Mouse (Mus musculus): ENCODE results near the gene Ifitm2. TPM values are rescaled to one million over a fixed set of nuclear protein-coding genes. Genes with fewer than 3 reads are reported as not detected.

Gene Ifitm2
- polyA plus RNA-seq, 1 experiment from 2014 or later: 446 TPM

DNA sequence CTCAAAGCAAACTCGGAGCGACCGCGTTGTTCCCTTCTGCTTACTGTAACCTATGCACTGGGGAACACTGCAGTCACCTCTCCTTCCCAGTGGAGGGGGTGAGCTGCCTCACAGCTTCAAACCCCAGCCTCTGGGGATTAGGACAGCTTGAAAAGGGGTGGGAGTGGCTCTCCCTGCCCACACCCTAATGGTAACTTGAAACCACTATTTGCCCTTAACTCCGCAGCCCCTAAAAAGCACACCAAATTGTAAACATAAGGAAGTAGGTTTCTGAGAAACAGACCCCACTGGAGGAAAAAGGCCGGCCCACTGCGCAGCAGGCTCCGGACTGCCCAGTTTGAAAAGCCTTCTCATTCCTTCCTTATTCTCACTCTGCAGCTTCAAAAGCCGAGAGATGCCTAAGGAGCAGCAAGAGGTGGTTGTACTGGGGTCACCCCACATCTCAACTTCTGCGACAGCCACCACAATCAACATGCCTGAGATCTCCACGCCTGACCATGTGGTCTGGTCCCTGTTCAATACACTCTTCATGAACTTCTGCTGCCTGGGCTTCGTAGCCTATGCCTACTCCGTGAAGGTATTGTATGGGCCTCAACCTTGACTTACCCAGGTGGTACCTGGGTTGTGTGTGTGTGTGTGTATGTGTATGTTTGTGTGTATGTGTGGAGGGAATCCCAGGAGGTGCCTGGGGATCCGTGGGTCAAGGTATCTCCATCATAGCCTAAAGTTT lies 12.2 kb upstream of the Ifitm2 start:
- Histone ChIP-seq H3K27me3 (replicated peaks) (peaks cover 52% of the 10 kb centered on the region), H3K36me3 (no peaks in the 10 kb centered on the region), H3K27ac (ENCODE audit: poor library complexity, severe bottlenecking) (no peak overlapping the region), H3K9me3 (replicated peaks) (no peaks in the 10 kb centered on the region), H3K4me1 (replicated peaks) (peaks cover 16% of the 10 kb centered on the region), H3K4me3 (no peak overlapping the region), H3K4me2 (no peak overlapping the region), H3K9ac (no peak overlapping the region)
- no peak for ATAC-seq (ENCODE audit: insufficient number of reproducible peaks, low FRiP score)
- WGBS: 12% methylated on average over 14 of the region's 14 CpGs

DNA sequence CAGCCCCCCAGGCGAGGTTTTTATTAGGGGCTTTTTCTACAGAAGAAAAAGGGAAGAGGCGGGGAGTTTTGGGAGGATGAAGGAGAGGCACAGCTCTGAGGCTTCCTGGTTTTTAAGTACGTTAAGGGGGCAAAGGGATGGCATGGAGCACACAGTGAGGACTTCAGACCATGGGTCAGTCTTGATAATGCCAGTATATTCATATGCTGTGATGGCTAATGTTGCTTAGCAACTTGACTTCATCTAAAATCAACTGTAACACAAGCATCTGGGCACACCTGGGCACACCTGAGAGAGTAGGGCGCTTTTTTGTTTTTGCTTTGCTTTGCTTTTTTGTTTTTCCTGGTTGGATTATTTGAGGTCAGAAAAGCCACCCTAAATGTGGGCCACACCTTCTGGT lies 11.1 kb upstream of the Ifitm2 start, which contains the start of gene Ifitm1:
Gene Ifitm1, plus strand, starts transcription at position 301 of the 400 bp plus-strand sequence.
- Histone ChIP-seq H3K4me1 (replicated peaks) (peaks cover 16% of the 10 kb centered on the region), H3K9ac (no peak within 1 kb of the TSS), H3K36me3 (no peaks in the 10 kb centered on the region), H3K9me3 (replicated peaks) (no peaks in the 10 kb centered on the region), H3K27ac (ENCODE audit: poor library complexity, severe bottlenecking) (no peak within 1 kb of the TSS), H3K4me3 (no peak within 1 kb of the TSS), H3K27me3 (replicated peaks) (peaks cover 50% of the 10 kb centered on the region), H3K4me2 (no peak within 1 kb of the TSS)
- 73% methylated on average over 4 of the region's 4 CpGs for WGBS
- no peak for ATAC-seq (ENCODE audit: insufficient number of reproducible peaks, low FRiP score)

DNA sequence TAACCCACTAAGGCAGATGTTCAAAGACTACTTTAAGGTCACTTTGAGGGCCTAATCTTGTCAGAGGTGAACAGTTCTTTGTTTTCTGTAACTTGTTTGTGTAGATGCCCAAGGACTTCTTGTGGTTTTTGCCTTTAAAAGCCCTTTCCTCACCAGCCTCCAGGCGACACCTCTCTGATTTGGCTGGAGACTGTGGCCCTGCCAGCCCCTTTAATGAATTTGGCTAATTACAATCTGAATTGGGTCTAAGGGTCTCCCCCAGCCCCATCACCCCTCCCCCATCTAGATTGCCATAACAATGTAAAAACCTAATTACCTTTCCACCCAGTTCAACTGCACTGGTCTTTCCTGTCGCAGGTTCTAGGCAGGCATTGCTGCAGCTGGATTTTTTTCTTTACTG lies 6.9 kb upstream of the Ifitm2 start:
- Histone ChIP-seq H3K27ac (ENCODE audit: poor library complexity, severe bottlenecking) (no peak overlapping the region), H3K9me3 (replicated peaks) (no peaks in the 10 kb centered on the region), H3K4me3 (no peak overlapping the region), H3K4me2 (no peak overlapping the region), H3K36me3 (no peaks in the 10 kb centered on the region), H3K4me1 (replicated peaks) (0 out of 2 replicates have a peak, but pooled peaks cover 2% of the 10 kb centered on the region), H3K27me3 (replicated peaks) (peaks cover 35% of the 10 kb centered on the region), H3K9ac (no peak overlapping the region)
- 75% methylated on average over 2 of the region's 2 CpGs for WGBS
- ATAC-seq (ENCODE audit: insufficient number of reproducible peaks, low FRiP score): no peak

DNA sequence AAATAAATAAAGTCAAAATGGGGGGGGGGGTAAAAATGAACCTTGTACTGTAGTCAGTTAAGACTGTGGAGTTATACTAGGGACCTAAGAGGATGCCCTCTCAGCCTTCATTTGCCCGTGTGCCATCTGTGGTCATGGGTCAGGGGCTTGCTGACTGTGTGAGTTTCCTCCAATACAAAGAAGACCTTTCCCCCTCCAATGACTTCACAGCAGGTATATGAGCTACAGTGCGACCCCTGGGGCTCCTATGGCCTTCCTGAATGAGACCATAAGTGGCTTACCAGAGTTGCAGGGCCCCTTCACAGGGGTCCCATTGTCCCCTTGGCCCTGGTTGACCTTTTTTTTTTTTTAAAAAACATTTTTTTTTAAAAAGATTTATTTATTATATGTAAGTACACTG lies 5.6 kb upstream of the Ifitm2 start:
- H3K4me3 ChIP-seq: no peak overlapping the region
- no peaks in the 10 kb centered on the region for H3K9me3 ChIP-seq (replicated peaks)
- H3K36me3 ChIP-seq: no peaks in the 10 kb centered on the region
- H3K27ac ChIP-seq (ENCODE audit: poor library complexity, severe bottlenecking): no peak overlapping the region
- peaks cover 21% of the 10 kb centered on the region for H3K27me3 ChIP-seq (replicated peaks)
- 74% methylated on average over 2 of the region's 2 CpGs for WGBS
- no peak for ATAC-seq (ENCODE audit: insufficient number of reproducible peaks, low FRiP score)
- H3K4me1 ChIP-seq (replicated peaks): peaks cover 2% of the 10 kb centered on the region; the same call in 1 of the 2 replicates
- H3K9ac ChIP-seq: no peak overlapping the region
- H3K4me2 ChIP-seq: no peak overlapping the region

DNA sequence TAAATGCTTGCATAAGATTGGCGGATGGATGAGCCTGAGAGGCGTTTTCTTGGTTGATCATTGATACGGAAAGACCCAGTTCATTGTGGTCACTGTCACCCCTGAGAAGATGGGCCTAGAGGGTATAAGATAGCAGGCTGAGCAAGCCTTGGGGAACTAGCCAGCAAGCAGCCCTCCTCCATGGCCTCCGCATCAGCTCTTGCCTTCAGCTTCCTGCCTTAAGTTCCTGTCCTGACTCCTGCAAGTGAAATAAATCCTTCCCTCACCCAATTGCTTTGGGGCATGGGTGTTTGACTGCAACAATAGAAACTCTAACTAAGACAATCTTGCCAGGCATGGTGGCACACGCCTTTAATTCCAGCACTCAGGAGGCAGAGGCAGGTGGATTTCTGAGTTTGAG lies 4.2 kb upstream of the Ifitm2 start:
- no peak for ATAC-seq (ENCODE audit: insufficient number of reproducible peaks, low FRiP score)
- WGBS: 75% methylated on average over 5 of the region's 5 CpGs
- H3K36me3 ChIP-seq: no peaks in the 10 kb centered on the region
- H3K9ac ChIP-seq: no peak overlapping the region
- peaks cover 11% of the 10 kb centered on the region for H3K4me1 ChIP-seq (replicated peaks)
- no peak overlapping the region for H3K4me3 ChIP-seq
- no peak overlapping the region for H3K4me2 ChIP-seq
- peaks cover 18% of the 10 kb centered on the region for H3K27me3 ChIP-seq (replicated peaks)
- no peaks in the 10 kb centered on the region for H3K9me3 ChIP-seq (replicated peaks)
- H3K27ac ChIP-seq (ENCODE audit: poor library complexity, severe bottlenecking): no peak overlapping the region

DNA sequence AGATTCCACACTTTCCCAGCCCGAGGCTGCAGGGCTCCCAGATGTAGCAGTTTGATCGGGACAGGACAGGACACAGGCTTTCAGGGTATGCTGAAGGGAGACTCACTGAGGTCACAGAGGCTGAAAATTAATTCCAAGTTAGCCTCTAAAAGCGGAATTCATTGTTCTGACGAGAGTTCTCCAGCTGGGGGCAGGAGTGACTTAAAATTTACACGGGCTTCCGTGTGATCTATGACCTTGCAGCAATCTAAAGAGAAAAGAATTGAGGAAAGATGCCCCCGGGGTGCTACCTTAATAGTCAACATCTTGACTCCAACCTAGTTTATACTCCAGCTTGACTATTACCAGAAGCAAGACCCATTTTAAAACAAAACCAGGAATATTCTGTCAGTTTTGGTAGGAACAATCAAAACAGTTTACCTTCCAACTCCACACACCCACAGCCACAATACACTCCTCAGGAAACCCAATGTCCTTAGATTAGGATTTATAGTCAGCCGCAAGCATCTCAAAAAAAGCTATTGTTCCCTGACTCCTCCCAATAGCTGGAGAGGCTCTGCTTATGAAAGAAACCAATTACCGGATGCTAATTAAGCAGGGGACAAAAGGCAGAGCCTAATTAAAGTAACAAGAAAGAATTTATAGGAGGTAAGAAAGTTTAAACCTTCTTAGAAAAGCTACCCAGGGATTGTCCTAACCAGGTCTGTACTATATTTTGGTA lies 3.6 kb upstream of the Ifitm2 start:
- WGBS: 15% methylated on average over 9 of the region's 9 CpGs

DNA sequence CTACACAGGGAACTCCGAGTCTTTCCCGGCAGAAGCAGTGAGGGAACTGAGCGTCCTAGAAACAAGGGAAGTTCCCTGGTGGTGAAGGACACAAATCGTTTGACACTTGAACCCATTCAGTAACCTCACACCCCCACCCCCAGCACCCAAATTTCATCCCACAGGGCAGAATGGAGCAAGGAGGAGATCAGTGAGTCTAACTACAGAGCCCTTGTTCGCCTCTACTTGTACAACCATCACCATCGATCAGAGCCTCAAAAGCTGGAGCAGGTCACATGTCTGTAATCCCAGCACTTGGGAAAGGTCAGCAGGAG lies 726 bp upstream of the Ifitm2 start:
- 37% methylated on average over 6 of the region's 6 CpGs for WGBS
- ATAC-seq (ENCODE audit: insufficient number of reproducible peaks, low FRiP score): no peak
- peaks cover 32% of the 10 kb centered on the region for H3K4me1 ChIP-seq (replicated peaks)

More for the DNA sequence above, 3.6 kb upstream of the Ifitm2 start:
- peaks cover 18% of the 10 kb centered on the region for H3K4me1 ChIP-seq (replicated peaks)
- H3K4me3 ChIP-seq: no peak overlapping the region
- no peaks in the 10 kb centered on the region for H3K9me3 ChIP-seq (replicated peaks)
- H3K9ac ChIP-seq: no peak overlapping the region
- no peak overlapping the region for H3K27ac ChIP-seq (ENCODE audit: poor library complexity, severe bottlenecking)
- no peaks in the 10 kb centered on the region for H3K36me3 ChIP-seq
- no peak for ATAC-seq (ENCODE audit: insufficient number of reproducible peaks, low FRiP score)
- peaks cover 13% of the 10 kb centered on the region for H3K27me3 ChIP-seq (replicated peaks)
- no peak overlapping the region for H3K4me2 ChIP-seq

DNA sequence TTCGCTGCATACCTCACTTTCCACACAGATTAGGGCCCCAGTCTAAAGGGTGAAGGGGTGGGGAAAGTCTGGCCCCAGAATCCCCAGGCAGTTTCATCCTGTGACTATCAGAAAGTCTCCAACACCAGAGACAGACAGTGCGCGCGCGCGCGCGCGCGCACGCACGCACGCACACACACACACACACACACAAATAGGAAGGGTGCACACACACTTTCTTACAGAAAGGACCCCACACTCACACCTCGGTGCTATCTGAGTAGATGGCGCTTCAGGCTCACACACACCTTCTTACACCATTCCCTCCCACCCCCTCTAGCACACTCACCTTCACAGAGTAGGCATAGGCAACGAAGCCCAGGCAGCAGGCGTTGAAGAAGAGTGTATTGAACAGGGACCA lies 445 bp downstream of the Ifitm2 start:
- peaks cover 13% of the 10 kb centered on the region; the same call in 1 of the 2 replicates for H3K27me3 ChIP-seq (replicated peaks)
- H3K27ac ChIP-seq (ENCODE audit: poor library complexity, severe bottlenecking): peak overlapping the region; percentile 91
- 8% methylated on average over 17 of the region's 17 CpGs for WGBS
- H3K36me3 ChIP-seq: peaks cover 3% of the 10 kb centered on the region; the same call in 1 of the 2 replicates
- H3K4me1 ChIP-seq (replicated peaks): peaks cover 44% of the 10 kb centered on the region
- H3K4me2 ChIP-seq: peak overlapping the region; percentile 81
- ATAC-seq (ENCODE audit: insufficient number of reproducible peaks, low FRiP score): no peak
- peak overlapping the region; percentile 72 for H3K4me3 ChIP-seq
- H3K9me3 ChIP-seq (replicated peaks): no peaks in the 10 kb centered on the region
- H3K9ac ChIP-seq: peak overlapping the region; percentile 84

More for the DNA sequence above, 726 bp upstream of the Ifitm2 start:
- Histone ChIP-seq H3K36me3 (peaks cover 3% of the 10 kb centered on the region; the same call in 1 of the 2 replicates), H3K9ac (no peak overlapping the region), H3K9me3 (replicated peaks) (no peaks in the 10 kb centered on the region), H3K4me2 (peak overlapping the region; percentile 81; the same call in 1 of the 2 replicates), H3K27me3 (replicated peaks) (peaks cover 13% of the 10 kb centered on the region; the same call in 1 of the 2 replicates), H3K27ac (ENCODE audit: poor library complexity, severe bottlenecking) (peak overlapping the region; percentile 91), H3K4me3 (no peak overlapping the region)

DNA sequence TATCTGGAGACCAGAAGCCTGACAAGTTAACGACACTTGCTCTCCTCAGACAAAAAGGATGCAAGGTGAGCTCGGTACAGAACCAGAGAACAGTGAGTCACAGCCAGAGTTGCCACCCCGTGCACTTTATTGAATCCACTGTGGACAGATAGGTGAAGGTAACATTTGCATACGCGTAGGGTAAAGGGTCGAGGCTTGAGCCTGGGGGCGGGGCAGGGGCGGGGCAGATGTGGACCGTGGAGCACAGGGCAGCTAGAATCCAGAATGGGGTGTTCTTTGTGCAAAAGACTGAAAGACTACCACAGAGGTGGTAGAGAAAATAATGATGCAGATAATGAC lies 1.1 kb downstream of the Ifitm2 start:
- peak overlapping the region; percentile 72 for H3K4me3 ChIP-seq
- no peak overlapping the region for H3K27ac ChIP-seq (ENCODE audit: poor library complexity, severe bottlenecking)
- H3K9me3 ChIP-seq (replicated peaks): no peaks in the 10 kb centered on the region
- peaks cover 13% of the 10 kb centered on the region; the same call in 1 of the 2 replicates for H3K27me3 ChIP-seq (replicated peaks)
- peaks cover 3% of the 10 kb centered on the region; the same call in 1 of the 2 replicates for H3K36me3 ChIP-seq
- peak overlapping the region; percentile 81 for H3K4me2 ChIP-seq
- no peak for ATAC-seq (ENCODE audit: insufficient number of reproducible peaks, low FRiP score)
- 10% methylated on average over 9 of the region's 9 CpGs for WGBS
- H3K4me1 ChIP-seq (replicated peaks): peaks cover 47% of the 10 kb centered on the region
- H3K9ac ChIP-seq: peak overlapping the region; percentile 84

DNA sequence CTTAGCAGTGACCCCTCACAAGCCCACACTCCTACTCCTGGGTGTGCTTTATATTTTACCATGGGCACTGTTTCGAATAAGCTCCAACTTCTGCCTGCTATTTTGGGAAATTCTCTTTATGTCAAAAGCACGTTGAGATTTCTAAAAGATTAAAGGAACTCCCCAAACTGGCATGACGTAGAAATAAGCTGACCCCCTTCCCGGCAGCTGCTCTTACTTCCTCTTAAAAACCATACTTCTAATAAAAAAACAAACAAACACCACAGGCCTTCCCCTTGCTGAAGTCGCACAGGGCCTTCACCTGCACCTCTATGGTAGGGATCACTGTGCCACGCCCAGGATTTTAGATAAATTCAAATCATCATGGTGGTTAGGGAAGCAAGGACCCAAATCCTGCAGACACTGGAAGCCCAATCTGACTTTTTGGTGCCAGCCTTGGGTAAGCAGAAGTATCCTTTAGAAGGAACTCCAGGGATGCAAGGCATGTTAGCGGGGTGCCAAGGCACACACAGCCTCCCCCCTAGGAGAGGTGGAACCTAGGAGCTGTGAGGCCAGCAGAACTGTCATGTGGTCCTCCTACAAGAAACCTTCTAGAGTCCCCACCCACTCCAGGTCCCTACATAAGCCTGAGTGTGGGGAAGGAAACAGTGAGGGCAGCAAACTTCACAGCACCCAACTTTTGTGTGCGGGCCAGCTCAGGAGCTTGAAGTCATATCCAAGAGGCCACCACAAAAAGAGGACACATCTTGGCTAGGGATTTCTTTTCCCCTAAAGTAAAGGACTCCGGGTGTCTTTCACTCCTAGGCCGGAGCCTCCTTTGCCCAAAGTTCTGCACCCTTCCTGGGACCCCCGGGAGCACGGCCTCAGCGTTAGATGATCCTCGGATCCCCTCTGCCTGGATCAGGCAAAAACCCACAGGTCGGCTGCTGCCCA lies 1.7 kb downstream of the Ifitm2 start:
- no peak for ATAC-seq (ENCODE audit: insufficient number of reproducible peaks, low FRiP score)
- H3K4me2 ChIP-seq: peak overlapping the region; percentile 81
- peaks cover 13% of the 10 kb centered on the region; the same call in 1 of the 2 replicates for H3K27me3 ChIP-seq (replicated peaks)
- 56% methylated on average over 15 of the region's 15 CpGs for WGBS
- H3K4me3 ChIP-seq: peak overlapping the region; percentile 72
- peaks cover 8% of the 10 kb centered on the region; the same call in 1 of the 2 replicates for H3K36me3 ChIP-seq
- H3K9me3 ChIP-seq (replicated peaks): no peaks in the 10 kb centered on the region
- H3K4me1 ChIP-seq (replicated peaks): peaks cover 47% of the 10 kb centered on the region
- H3K9ac ChIP-seq: peak overlapping the region; percentile 84
- H3K27ac ChIP-seq (ENCODE audit: poor library complexity, severe bottlenecking): no peak overlapping the region
